14 mouse cellular contexts compared by ENCODE assay signal in the genomic region with DNA sequence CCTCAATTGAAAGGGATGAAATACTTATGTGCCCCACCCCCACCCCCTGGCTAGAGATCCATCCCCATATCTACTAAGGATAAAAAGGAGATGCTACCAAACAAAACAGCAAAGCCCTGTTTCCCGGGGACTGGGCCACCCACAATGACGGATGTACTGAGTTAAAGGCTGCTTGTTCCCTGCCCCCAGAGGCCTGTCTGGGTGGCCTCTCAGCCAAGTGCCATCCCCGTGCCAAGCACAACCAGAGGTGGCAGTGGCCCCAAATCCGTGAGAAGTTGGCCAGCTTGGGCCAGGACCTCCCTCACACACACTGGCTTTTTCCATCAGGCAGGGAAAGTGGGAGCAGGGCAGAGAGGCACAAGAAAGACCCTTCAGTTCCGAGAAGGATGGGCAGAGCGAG. TPM values are rescaled to one million over a fixed set of nuclear protein-coding genes. Genes with fewer than 3 reads are reported as not detected.
A peak's percentile ranks its signal among the peaks of the same experiment; 100 is the strongest.
DNase-seq lines count a peak whose midpoint lies in the region; ATAC-seq lines count a peak whose summit lies in the region.
"Had no signal": no experiment of that assay in that cellular context is flagged by ENCODE, and none has a peak within 500 bp of the region (broad histone marks: within the 10 kb centered on the region; RNA-seq: fewer than 3 reads in every experiment).

No protein-coding gene starts in this region.

- WGBS in hindbrain, embryonic 15.5 days, result 45% methylated on average over 6 of the region's 6 CpGs
- 57% methylated on average over 6 of the region's 6 CpGs for WGBS in hindbrain, embryonic 12.5 days
- 42% methylated on average over 6 of the region's 6 CpGs for WGBS in lung, embryonic 15.5 days

- H3K27ac ChIP-seq in hindbrain, embryonic 15.5 days (replicated peaks), result no peak overlapping the region
- no peak overlapping the region for H3K27ac ChIP-seq in hindbrain, embryonic 12.5 days
- peak overlapping the region; percentile 63 for H3K27ac ChIP-seq in lung, embryonic 15.5 days
- H3K27ac ChIP-seq: embryonic facial prominence, embryonic 13.5 days; liver, embryonic 15.5 days; midbrain, embryonic 12.5 days had no signal

- no peaks in the 10 kb centered on the region for H3K36me3 ChIP-seq in hindbrain, embryonic 15.5 days
- H3K36me3 ChIP-seq in hindbrain, embryonic 12.5 days, result peaks cover 10% of the 10 kb centered on the region; the same call in 1 of the 2 replicates
- H3K36me3 ChIP-seq in lung, embryonic 15.5 days, result 0 out of 2 replicates have a peak, but pooled peaks cover 4% of the 10 kb centered on the region

- peak; percentile 60; the same call in 1 of the 2 replicates for ATAC-seq in hindbrain, embryonic 15.5 days (ENCODE audit: low FRiP score, low read depth)
- ATAC-seq in hindbrain, embryonic 12.5 days (ENCODE audit: low FRiP score), result no peak
- ATAC-seq in lung, embryonic 15.5 days (ENCODE audit: borderline replicate concordance, extremely low read depth, low FRiP score, low TSS enrichment), result no peak
- ATAC-seq in granulocyte monocyte progenitor cell, adult 5-6 weeks (replicated peaks; ENCODE audit: poor library complexity, severe bottlenecking), result no peak
- ATAC-seq: inflammation-experienced regulatory T-cells, adult 6 months had no signal

- H3K4me3 ChIP-seq in hindbrain, embryonic 15.5 days, result no peak overlapping the region
- no peak overlapping the region for H3K4me3 ChIP-seq in hindbrain, embryonic 12.5 days
- H3K4me3 ChIP-seq in lung, embryonic 15.5 days, result no peak overlapping the region
- H3K4me3 ChIP-seq: embryonic facial prominence, embryonic 13.5 days; liver, embryonic 15.5 days; midbrain, embryonic 12.5 days had no signal

- H3K4me1 ChIP-seq in hindbrain, embryonic 15.5 days (replicated peaks), result peaks cover 13% of the 10 kb centered on the region; the same call in 1 of the 2 replicates
- peaks cover 28% of the 10 kb centered on the region for H3K4me1 ChIP-seq in hindbrain, embryonic 12.5 days
- peaks cover 62% of the 10 kb centered on the region for H3K4me1 ChIP-seq in lung, embryonic 15.5 days

- no peaks in the 10 kb centered on the region for H3K9me3 ChIP-seq in hindbrain, embryonic 15.5 days
- no peaks in the 10 kb centered on the region for H3K9me3 ChIP-seq in hindbrain, embryonic 12.5 days (replicated peaks)
- no peaks in the 10 kb centered on the region for H3K9me3 ChIP-seq in lung, embryonic 15.5 days
- H3K9me3 ChIP-seq: embryonic facial prominence, embryonic 13.5 days; liver, embryonic 15.5 days had no signal

- H3K9ac ChIP-seq in hindbrain, embryonic 15.5 days, result no peak overlapping the region
- H3K9ac ChIP-seq in hindbrain, embryonic 12.5 days, result no peak overlapping the region
- no peak overlapping the region for H3K9ac ChIP-seq in lung, embryonic 15.5 days
- H3K9ac ChIP-seq: embryonic facial prominence, embryonic 13.5 days; liver, embryonic 15.5 days; midbrain, embryonic 12.5 days had no signal

- H3K4me2 ChIP-seq in hindbrain, embryonic 15.5 days, result no peak overlapping the region
- H3K4me2 ChIP-seq in hindbrain, embryonic 12.5 days (replicated peaks), result no peak overlapping the region
- no peak overlapping the region for H3K4me2 ChIP-seq in lung, embryonic 15.5 days
- H3K4me2 ChIP-seq: embryonic facial prominence, embryonic 13.5 days; liver, embryonic 15.5 days; midbrain, embryonic 12.5 days had no signal

- no peaks in the 10 kb centered on the region for H3K27me3 ChIP-seq in hindbrain, embryonic 15.5 days
- H3K27me3 ChIP-seq in hindbrain, embryonic 12.5 days, result no peaks in the 10 kb centered on the region
- H3K27me3 ChIP-seq in lung, embryonic 15.5 days, result no peaks in the 10 kb centered on the region
- H3K27me3 ChIP-seq: embryonic facial prominence, embryonic 13.5 days; liver, embryonic 15.5 days; midbrain, embryonic 12.5 days had no signal

- DNase-seq in adrenal gland, postnatal 14 days, result peak; percentile 65
- DNase-seq in adrenal gland, adult 18-20 months (ENCODE audit: low spot score in 2 of 2), result no peak
- DNase-seq in lung, adult 18-20 months, result no peak
- peak; percentile 34 for DNase-seq in cerebellum, adult 9-11 months
- DNase-seq: heart, adult 18-20 months; thymus, adult 18-20 months had no signal

RNA-seq across cellular contexts. Expression of gene Smad3, which starts 45.0 kb away (rescaled TPM):
- 26.5 and 32.9 TPM in 2 replicates for total RNA-seq in adrenal gland, postnatal 14 days (2021)
- total RNA-seq in adrenal gland, adult 18-20 months (2021), result 10 to 100 TPM; 24.6 to 25.2 TPM
- polyA plus RNA-seq in hindbrain, embryonic 15.5 days (2015; fragmentation: Nextera tagmentation; extraction: Ambion mirVana), result 9.6 and 10.6 TPM in 2 replicates
- polyA plus RNA-seq in hindbrain, embryonic 12.5 days (2016; fragmentation: Nextera tagmentation; extraction: Ambion mirVana), result 24.1 and 25.4 TPM in 2 replicates
- 20.2 and 20.7 TPM in 2 replicates for polyA plus RNA-seq in lung, embryonic 15.5 days (2015; fragmentation: Nextera tagmentation; extraction: Ambion mirVana)
- 12.6 and 21.3 TPM in 2 replicates for total RNA-seq in granulocyte monocyte progenitor cell, adult 5-6 weeks (2014; fragmentation: Nextera tagmentation)
- total RNA-seq in granulocyte monocyte progenitor cell, adult 5-6 weeks (2017), result 11.6 and 24.7 TPM in 2 replicates

Comparison
In these comparisons a context has a peak if more than half of its experiments do, and no peak if none do; other contexts are left out.
1. DNase-seq: peak in adrenal gland, postnatal 14 days (single experiment) and cerebellum, adult 9-11 months (single experiment); none in adrenal gland, adult 18-20 months (0 of 2) and lung, adult 18-20 months (0 of 2).